Mouse (Mus musculus): ENCODE results near the gene Adgrd1. TPM values are rescaled to one million over a fixed set of nuclear protein-coding genes. Genes with fewer than 3 reads are reported as not detected.

The Adgrd1 gene
- polyA plus RNA-seq, 2 experiments from 2014 or later: 1.0 to 1.2 TPM

DNA sequence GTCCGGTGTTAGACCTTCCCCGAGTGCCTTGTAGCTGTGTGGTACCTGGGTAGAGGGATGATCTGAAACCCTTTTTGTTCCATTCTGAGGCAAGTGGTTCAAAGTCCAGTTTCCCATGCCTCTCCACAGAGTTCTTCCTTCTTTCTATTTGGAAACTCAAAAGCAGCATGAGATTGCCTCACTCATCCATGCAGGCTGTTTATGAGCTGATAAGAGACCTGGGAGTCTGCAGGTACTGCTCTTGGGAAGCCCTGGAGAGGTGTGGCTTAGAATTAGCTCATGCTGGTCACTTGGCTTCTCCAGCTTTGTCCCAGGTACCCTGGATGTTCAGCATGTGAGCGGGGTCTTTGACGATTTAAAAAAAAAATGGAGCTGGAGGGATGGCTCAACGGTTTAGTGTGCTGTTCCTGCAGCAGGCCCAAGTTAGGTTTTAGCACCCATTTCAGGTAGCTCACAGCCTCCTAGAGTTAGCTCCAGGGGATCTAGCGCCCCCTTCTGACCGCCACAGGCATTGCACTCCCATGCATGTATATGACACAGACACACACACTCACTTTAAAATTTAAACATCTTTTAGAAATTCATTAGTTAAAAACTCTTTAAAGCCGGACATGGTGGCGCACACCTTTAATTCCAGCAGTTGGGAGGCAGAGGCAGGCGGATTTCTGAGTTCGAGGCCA is 65.0 kb downstream of the Adgrd1 start:
- no peak for ATAC-seq

DNA sequence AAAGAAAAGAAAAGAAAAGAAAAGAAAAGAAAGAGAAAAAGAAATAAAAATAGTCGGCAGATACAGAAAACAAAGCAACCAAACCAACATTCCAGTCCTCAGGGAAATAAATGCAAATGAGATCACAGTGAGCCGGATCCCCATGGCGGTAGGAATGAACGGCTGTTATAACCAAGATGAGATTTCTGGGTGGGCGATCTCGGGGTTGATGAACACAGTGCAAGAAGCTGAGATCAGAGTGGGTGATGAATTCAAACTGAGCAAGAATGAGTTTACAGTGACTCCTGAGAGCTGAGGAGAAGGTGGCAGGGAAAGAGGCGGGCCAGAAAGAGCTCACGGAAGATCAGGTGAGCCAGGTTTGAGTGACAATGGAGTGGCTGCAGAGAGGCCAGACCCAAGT is 66.9 kb downstream of the Adgrd1 start:
- ATAC-seq: no peak

DNA sequence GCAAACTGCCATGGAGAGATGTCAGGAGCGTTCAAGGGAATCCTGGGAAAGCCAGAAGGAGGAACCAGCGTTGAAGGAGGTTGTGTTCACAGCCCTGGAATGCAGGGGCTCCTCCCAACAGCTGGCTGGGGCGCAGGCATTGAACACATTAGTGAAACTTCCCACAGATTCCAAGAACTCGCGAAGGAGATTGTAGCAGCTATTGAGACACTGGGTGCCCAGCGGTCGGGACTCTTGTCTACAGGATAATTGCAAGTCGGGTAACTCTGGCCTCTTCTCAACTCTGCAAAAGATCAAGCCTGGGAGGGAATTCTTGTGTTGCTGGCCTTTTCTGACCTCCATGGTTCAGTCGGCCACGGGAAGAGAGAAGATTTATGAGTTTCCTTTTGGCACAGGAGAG is 67.5 kb downstream of the Adgrd1 start:
- ATAC-seq: no peak

DNA sequence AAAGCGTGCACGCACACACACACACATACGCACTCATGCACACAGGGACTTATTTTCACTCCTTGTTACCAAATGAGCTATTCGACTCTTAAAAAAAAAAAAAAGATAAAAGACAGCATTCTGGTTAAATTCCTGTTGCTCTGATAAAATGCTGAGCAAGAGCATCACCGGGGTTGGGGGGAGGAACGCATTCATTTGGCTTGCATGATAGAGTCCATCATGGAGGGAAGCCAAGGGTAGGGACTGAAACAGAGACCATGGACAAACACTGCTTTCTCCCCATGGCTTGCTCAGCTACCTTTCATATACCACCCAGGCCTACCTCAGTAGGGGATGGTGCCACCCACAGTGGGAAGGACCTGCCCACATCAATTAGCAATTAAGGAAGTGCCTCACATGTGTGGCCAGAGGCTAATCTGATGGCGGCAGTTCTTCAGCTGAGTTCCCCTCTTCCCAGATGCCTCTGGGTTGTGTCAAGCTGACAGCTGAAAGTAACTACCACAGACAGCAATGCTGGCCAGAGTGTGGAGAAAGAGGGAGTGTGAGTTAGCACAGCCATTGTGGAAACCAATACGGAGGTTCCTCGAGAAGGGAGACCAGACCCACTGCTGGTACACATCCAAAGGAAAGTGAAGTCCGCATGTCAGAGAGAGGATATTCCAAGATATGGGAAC is 68.5 kb downstream of the Adgrd1 start:
- no peak for ATAC-seq

DNA sequence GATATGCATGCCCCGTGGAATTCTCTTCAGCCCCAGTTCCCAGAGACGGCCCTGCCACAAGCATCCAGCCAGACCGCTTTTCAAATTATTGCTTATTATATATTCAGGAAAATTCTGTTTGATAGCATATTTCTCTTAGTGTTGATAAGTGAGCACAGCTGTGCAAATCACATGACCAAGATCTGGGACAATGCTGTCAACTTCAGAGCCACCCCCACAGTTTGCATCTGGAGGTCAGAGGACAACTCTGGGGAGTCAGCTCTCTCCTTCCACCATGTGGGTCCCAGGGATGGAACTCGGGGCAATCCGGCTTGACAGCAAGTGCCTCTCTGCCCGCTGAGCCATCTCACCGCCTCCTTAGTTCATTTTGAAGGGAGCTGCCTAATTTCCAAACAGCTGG is 69.0 kb downstream of the Adgrd1 start:
- no peak for ATAC-seq

DNA sequence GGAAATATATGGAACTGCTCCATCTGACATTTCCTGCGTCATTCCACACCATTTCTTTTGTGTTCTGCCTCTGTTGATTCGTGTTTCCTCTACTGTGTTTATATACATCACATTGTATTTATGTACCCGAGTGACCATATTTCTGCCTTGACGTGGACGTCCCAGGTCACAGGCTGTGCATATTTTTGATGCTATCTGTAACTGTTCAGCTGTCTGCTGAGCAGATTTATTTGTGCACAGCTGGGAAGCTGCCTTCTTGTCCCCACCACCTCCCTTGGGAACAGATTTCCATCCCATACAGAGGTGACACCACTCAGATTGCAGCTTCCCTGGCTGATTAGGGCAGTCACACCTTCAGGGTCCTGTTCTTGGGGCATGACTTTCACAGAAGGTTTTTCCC is 72.5 kb downstream of the Adgrd1 start:
- ATAC-seq: no peak

DNA sequence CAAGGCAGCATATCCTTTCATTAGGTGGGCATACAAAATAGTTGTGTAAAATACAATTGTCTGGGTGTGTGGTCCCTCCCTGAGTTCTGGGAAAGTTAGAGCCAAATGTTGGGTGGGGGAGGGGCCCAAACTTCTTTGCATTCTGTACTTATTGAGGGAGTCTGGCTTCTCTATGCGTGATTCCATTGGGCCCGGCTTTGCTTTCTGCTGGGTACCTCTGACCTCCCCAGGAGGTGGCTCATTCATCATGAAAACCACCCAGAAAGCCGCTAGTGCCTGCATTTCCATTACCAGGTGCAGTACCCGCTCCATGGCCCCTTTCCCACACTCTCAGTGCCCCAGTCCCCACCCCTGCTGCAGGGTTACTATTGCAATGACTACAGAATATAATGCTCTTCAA is 73.0 kb downstream of the Adgrd1 start:
- no peak for ATAC-seq

DNA sequence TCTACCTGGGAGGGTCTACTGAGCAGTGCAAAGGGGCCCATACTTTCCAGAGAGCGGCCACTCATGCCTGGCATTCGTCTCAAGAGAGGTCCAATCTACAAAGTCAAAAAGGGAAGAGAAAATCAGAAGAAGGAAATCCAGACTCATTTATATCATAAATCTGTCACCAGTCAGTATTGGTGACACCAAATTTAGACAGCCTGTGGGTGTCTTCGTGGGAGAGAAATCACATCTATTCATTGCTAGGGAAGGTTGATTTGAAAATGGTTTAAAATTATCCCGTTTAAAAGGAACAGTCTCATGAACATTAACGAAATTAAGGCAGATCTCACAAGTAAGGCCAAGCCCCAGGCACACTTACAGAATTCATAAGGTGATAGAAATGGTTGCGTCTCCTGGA is 76.0 kb downstream of the Adgrd1 start:
- ATAC-seq: no peak

DNA sequence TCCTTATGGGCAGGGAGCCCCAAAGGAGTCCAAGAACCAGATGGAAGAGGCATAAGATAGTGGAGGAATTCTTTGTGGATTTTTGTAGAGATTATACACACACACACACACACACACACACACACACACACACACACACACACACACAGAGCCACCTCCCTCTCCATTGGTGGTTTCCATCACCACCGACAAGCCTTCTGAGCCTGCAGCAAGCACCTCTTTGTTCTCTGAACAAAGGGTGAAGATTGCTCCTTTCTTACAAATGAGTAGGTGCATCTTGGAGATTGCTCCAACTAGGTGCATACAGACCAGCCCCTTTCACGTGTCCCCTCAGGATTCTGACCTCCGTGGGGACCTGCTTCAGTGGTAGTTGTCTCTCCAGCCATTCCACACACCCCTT is 79.4 kb downstream of the Adgrd1 start:
- ATAC-seq: no peak

DNA sequence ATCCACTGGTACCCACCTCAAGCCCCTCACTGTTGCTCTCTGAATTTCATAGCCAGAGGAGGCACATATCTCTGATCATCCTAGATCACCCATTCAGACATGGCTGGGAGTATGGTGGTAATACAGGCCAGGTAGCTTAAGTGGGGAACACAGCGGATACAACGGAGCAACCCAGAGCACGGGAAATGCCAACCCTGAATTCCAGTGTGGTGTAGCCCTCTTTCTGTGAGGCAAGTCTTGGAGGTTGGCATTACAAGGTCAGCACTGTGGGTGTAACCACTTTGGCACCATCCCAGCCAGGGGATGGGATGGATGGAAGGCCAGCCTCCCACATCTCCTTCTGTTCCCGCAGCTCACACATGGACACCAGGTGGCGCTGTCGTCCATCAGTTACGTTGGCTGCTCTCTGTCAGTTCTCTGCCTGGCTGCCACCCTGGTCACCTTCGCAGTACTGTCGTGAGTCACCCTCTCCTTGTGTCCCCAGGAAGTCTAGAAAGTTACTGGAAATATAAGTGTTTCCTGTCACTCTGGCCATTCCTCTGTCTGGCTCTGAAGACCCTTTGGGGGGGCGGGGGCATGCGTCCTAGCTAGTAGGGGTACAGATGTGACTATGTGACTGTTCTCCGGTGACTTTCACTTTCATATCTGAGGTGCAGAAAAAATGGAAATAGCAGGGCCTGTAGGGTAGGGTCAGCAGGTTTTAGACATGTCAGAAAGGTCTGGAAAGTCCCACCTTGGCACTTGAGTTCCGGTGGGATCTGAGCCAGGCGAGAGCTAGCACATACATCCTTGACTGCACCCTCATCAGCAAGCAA is 81.4 kb downstream of the Adgrd1 start:
- peak; percentile 86 for ATAC-seq

DNA sequence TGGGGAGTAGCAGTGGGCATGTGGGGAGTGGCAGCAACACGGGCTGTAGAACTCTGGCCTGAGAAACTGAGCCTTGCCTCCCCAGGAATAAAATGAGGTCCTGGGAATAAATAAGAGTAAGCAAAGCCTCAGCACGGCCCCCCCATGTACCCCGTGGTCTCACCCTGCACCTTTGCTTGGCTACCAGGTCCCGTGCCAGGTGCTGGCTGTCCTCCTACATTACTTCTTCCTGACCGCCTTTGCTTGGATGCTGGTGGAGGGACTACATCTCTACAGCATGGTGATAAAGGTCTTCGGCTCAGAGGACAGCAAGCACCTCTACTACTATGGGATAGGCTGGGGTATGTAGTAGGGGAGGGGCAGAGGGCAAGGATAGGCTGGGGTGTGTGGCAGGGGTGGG is 82.8 kb downstream of the Adgrd1 start:
- ATAC-seq: no peak

DNA sequence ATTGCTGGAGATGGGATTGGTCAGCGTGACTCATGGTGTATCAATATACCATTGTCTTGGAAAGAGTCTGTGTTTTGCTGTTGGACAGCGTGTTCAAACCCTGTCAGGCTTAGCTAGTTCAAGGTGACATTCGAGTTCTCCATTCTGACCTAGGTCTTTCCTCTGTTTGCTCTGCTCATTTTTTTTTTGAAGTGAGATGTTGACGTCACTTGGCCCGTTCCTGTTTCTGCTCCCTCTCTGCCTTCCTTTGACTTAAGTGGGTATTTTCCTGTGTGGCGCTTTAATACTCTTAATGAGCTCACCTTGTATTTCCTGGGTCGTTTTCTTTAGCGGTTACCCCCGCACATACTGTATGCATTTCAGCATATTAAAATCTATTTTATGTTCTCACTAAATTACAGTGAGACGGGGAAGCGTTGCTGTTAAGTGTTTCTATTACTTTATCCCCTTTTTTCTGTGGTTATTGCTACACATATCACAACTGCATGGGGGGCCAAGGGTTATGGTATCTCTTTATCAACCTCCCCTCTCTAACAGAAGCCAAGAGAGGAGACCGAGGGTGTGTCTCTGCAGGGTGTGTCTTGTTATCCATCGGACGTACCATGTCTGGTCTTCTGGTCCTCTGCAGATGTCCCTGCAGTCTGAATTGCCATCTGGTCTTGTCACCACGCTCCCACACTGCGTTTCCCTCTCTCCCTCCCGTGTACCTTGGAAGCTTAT is 83.6 kb downstream of the Adgrd1 start:
- no peak for ATAC-seq

DNA sequence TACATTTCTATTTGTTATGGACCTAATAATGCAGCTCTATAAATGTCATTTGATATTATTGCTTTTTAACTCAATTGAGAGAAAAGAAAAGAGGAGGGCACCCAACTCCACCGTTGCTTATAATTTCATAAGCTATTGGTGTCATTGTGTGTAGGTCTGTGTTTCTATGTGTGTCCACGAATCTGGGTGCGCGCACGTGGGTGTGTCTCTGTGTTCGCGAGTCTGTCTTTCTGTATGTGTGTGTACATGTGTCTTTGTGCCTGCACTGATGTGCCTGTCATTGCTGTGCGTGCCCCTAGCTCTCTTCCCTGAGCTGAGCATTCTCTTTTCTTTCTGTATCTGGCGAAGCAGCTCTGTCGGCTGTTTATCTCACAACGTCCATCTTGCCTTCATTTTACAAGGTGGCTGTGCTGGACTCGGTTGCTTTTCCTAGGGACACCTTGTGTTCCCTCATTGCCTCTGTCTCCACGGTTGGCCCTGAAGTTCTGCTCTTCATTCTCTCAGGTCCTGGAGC is 84.2 kb downstream of the Adgrd1 start:
- ATAC-seq: no peak

DNA sequence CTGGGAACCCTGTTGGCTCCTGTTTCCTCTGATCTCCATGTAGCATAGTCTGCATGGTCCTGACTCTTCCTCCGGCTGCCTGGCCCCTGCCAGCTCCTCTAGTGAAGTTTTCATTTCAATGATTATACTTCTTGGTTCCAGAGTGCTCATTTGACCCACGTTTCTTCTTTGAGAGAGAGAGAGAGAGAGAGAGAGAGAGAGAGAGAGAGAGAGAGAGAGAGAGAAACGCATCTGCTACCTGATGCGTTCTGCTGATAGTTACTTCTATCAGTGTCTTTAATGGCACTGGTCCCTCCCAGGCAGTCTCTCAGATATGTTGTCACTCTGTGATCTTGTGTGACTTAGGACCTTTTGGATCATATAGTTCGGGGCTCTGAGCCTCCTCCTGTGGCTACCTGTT is 84.9 kb downstream of the Adgrd1 start:
- no peak for ATAC-seq

DNA sequence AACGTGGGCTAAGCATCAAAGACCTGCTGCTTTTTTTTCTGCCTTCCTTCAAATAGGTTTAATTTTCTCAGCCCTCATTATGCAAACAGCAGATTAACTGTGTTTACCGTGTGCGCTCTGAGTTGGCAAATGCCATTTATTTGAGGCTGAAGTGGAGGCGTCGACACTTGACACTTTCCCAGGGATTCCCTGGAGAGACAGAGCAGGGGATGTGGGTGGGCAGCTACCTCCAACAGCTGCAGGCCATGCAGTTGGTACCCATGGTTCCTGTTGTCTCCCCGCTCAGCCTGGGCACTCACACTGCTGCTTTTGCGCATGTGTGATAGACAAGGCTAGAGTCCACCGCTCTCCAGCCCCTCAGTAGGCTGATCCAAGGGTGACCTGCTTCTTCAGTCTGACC is 86.0 kb downstream of the Adgrd1 start:
- no peak for ATAC-seq

DNA sequence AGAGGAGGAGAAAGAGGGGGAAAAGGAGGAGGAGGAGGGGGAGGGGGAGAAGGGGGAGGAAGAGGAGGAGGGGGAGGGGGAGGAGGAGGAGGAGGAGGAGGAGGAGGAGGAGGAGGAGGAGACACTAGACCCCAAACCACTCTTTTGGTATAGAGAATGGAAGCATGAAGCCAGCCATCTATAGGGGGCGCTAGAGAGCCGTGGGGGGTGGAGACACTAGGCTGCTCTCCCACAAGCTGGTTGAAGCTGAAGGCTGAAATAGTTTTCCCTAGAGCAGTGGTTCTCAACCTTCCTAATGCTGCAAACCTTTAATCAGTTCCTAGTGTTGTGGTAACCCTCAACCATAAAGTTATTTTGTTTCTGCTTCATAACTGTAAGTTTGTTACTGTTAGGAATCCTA is 89.7 kb downstream of the Adgrd1 start:
- ATAC-seq: no peak

DNA sequence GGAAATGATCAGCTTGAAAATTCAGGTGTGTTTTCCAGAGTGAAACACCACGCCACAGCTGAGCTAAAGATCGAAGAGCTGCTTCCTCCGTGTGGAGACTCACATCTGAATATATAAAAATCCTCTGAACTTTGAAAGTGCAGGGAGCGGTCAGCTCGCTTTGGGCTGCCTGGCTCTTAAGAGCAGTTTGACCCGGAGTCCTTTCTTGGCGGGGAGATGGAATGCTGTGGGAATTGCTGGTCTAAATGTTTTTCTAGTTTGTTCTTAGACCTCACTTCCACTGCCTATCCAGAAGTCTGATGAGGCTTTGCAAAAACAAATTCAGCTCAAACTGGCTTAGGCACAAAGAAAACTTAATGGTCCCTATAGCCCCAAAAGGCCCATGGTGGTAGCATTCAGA is 90.4 kb downstream of the Adgrd1 start:
- no peak for ATAC-seq

DNA sequence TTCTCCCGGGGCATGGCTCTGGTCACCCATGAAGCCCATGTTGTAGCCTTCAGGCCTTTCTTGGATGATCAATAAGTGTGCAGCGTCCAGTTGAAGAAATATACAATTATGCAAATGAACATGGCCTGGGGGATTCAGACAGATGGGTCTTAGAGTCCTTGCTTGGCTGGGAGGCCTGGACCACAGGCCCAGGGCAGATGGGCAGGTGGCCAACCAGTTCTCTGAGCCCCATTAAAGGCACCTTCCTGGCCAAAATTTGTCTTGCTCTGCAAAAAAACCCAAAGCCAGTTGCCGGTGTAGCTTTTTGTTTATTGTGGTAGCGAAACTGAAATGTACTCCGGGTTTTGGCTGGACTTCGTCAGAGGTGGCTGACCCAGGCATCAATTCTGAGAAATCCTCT is 92.5 kb downstream of the Adgrd1 start:
- no peak for ATAC-seq

DNA sequence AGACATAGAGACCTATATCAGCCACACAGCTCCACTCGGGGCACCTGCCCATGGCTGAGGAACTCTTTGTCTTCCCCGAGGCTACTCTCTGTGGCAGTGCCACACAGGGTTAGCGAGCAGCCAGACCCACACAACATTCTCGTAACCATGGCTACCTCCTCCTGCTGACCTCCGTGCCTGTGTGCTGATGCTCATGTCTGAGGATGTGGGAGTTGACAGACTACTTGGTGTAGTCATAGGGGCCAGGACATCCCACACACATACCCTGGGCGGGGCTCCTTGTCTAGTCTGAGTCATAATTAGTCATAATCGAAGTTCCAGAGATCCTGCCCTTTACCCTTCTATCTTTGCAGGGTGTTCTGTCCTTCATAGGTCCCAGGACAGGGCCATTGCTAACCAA is 93.5 kb downstream of the Adgrd1 start:
- ATAC-seq: peak; percentile 78

DNA sequence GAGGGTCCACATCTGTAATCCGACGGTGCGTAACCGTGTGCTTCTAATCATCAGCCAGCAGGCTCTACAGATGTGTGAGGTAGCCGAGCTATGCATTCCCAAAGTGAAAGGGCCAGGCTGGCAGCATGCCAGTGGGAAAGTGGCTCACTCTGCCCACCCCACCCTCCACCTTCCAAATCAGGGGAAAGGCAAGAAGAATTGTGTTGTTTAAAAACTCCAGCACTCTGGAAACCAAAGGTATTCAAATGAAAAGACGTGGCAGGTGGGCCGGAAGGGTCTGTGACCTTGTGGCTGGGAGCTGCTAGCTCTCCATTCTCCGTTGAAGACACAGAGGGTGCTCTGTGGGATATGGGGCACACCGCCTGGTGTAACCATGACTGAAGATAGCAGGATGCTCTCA is 100.0 kb downstream of the Adgrd1 start:
- ATAC-seq: no peak

DNA sequence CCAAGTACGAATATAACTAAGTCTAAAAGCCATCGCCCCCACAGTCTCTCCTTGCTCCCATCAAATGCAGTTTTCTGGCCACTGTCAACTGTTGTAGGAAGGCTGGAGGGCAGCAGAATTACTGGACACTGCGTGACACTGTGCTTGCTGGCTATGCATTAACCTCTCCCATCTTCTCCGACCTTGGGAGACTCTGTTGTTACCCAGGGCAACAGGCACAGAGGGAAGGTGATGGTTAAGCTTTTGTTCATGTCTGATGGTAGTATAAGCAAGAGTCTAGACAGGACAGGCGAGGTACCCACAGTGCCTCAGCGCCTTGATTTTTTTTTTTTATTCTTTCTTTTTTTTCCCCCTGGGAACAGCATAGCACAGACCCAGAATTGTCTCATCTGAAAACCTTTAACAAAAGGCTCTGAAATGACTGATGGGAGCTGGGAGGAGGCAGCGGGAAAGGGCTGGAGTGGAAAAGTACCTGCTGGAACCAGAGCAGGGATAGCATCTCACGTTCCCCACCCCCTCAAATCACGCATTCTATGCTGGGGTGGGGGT is 100.5 kb downstream of the Adgrd1 start:
- ATAC-seq: no peak

DNA sequence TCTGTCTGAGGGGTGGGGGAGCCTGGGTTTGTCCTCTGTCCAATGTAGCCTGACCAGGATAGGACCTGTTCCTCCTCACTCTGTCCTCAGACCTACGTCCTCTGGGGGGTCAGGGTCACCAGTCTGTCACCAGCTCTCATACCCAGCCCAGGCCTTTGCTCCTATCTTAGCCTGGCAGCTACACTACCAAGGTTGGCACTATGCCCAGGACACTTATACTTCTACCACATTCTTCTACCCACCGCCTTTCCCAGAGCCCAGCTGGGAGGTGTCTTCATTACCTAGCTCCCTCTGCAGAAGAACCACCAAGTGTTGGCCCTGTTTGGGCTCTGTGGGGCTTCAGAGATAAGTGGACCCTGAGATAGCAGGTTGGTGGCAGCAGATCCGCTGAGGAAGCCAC is 103.6 kb downstream of the Adgrd1 start:
- ATAC-seq: no peak

DNA sequence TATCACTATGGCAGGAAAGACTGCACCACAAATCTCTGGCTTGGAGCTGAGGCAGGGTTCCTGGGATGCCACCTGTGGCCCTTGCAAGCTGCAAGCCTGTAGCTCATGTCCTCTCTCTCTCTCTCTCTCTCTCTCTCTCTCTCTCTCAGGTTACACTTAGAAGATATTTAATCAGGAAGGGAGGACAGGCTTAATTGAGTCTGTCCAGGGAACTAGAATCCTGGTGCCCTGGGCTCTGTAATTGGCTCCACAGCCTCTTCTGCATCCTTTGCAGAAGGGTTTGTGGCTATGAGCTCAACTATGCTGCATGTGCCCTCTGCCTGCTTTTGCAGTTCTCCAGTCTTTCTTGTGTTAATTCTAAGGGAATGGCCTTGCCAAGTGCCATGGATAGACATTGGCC is 111.7 kb downstream of the Adgrd1 start:
- no peak for ATAC-seq

All from CD4-positive, CD25-positive, alpha-beta regulatory T cell, adult 4 months (primary cell).